ENCODE assay signal across 28 mouse cellular contexts in the genomic region with DNA sequence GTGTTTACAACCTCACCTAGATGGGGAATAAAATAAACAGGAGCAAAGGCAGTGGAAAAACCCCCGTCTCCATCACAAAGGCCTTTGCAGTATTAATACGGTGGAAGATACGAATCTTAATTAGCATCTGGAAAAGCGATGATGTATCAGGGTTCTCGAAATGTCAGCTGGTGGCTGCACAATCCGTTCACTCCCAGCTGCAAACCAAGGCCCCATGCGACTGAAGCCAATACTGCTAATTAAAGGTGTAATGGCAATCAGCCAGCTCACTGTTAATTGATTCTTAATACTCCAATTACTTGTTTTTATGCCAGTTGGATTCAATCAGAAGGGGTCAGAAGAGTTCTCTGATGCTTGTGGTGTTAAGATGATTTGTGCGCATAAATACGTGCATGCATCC. TPM values are rescaled to one million over a fixed set of nuclear protein-coding genes. Genes with fewer than 3 reads are reported as not detected.
A peak's percentile ranks its signal among the peaks of the same experiment; 100 is the strongest.
DNase-seq lines count a peak whose midpoint lies in the region; ATAC-seq and TF ChIP-seq lines count a peak whose summit lies in the region.
"Had no signal": no experiment of that assay in that cellular context is flagged by ENCODE, and none has a peak within 500 bp of the region (broad histone marks: within the 10 kb centered on the region; RNA-seq: fewer than 3 reads in every experiment).

No protein-coding gene starts in this region.

- ATAC-seq in hindbrain, embryonic 13.5 days (ENCODE audit: low FRiP score), result no peak
- ATAC-seq in forebrain, postnatal 0 days, result no peak
- ATAC-seq: Patski had no signal

- no peak overlapping the region for H3K4me3 ChIP-seq in hindbrain, embryonic 13.5 days
- H3K4me3 ChIP-seq in hindbrain, embryonic 10.5 days, result no peak overlapping the region
- peak overlapping the region; percentile 52 for H3K4me3 ChIP-seq in testis, adult 2 months (ENCODE audit: control insufficient read depth, low read depth, low read length)
- H3K4me3 ChIP-seq in forebrain, postnatal 0 days (ENCODE audit: low read depth, low read length), result no peak overlapping the region
- no peak overlapping the region for H3K4me3 ChIP-seq in olfactory bulb, adult 2 months (ENCODE audit: insufficient read depth, low read depth, low read length)
- H3K4me3 ChIP-seq: heart, adult 2 months; heart, embryonic 13.5 days; left cerebral cortex, adult 2 months; megakaryocyte, embryonic 14.5 days; neural tube, embryonic 12.5 days had no signal

- H3K4me1 ChIP-seq in hindbrain, embryonic 13.5 days (replicated peaks), result peaks cover 19% of the 10 kb centered on the region
- no peaks in the 10 kb centered on the region for H3K4me1 ChIP-seq in hindbrain, embryonic 10.5 days (replicated peaks)
- H3K4me1 ChIP-seq in testis, adult 2 months (ENCODE audit: control insufficient read depth, insufficient read depth, low read length), result no peaks in the 10 kb centered on the region
- no peaks in the 10 kb centered on the region for H3K4me1 ChIP-seq in forebrain, postnatal 0 days (ENCODE audit: insufficient read depth)
- peaks cover 12% of the 10 kb centered on the region for H3K4me1 ChIP-seq in olfactory bulb, adult 2 months (ENCODE audit: control insufficient read depth, insufficient read depth, low read length)
- H3K4me1 ChIP-seq: heart, embryonic 13.5 days; megakaryocyte, embryonic 14.5 days; neural tube, embryonic 12.5 days had no signal

- H3K9me3 ChIP-seq in hindbrain, embryonic 13.5 days, result no peaks in the 10 kb centered on the region
- no peaks in the 10 kb centered on the region for H3K9me3 ChIP-seq in hindbrain, embryonic 10.5 days
- H3K9me3 ChIP-seq in forebrain, postnatal 0 days (ENCODE audit: low read length), result no peaks in the 10 kb centered on the region
- H3K9me3 ChIP-seq: G1E; heart, embryonic 13.5 days; megakaryocyte, embryonic 14.5 days; neural tube, embryonic 12.5 days had no signal

- H3K36me3 ChIP-seq in hindbrain, embryonic 13.5 days, result no peaks in the 10 kb centered on the region
- H3K36me3 ChIP-seq in hindbrain, embryonic 10.5 days, result no peaks in the 10 kb centered on the region
- no peaks in the 10 kb centered on the region for H3K36me3 ChIP-seq in testis, adult 2 months (ENCODE audit: control insufficient read depth, insufficient read depth, low read length)
- no peaks in the 10 kb centered on the region for H3K36me3 ChIP-seq in forebrain, postnatal 0 days (ENCODE audit: insufficient read depth)
- H3K36me3 ChIP-seq: G1E; heart, embryonic 13.5 days; neural tube, embryonic 12.5 days had no signal

- H3K4me2 ChIP-seq in hindbrain, embryonic 13.5 days, result no peak overlapping the region
- H3K4me2 ChIP-seq in forebrain, postnatal 0 days (ENCODE audit: low read depth), result no peak overlapping the region
- H3K4me2 ChIP-seq: heart, embryonic 13.5 days; lung, embryonic 14.5 days; neural tube, embryonic 12.5 days had no signal

- DNase-seq in hindbrain, embryonic 10.5 days (ENCODE audit: low spot score), result no peak
- no peak for DNase-seq in testis, postnatal 14 days (ENCODE audit: low spot score)
- DNase-seq in forebrain, postnatal 0 days, result no peak
- DNase-seq in lung, postnatal 14 days, result no peak
- DNase-seq: B cell, adult 2 months; cerebellum, adult 11-12 months; cerebellum, postnatal 14 days; gastrocnemius, postnatal 25 days; heart, adult 2 months; kidney, adult 2 months; lung, embryonic 14.5 days; lung, postnatal 36 days; spleen, adult 18-20 months; thymus, postnatal 25 days had no signal

- no peak for TF ChIP-seq CTCF in testis, adult 2 months (IDR thresholded peaks at IDR 0.05; ENCODE audit: control insufficient read depth, insufficient read depth, insufficient replicate concordance, low read depth, low read length)
- no peak for TF ChIP-seq CTCF in forebrain, postnatal 0 days (IDR thresholded peaks at IDR 0.05; ENCODE audit: low read depth)
- no peak for TF ChIP-seq CTCF in olfactory bulb, adult 2 months (IDR thresholded peaks at IDR 0.05; ENCODE audit: insufficient read depth, low read depth, low read length)

- no peak overlapping the region for H3K9ac ChIP-seq in hindbrain, embryonic 13.5 days
- 0 out of 2 replicates have a peak overlapping the region, but pooled peaks have one; percentile 3 for H3K9ac ChIP-seq in forebrain, postnatal 0 days
- H3K9ac ChIP-seq: heart, embryonic 13.5 days; liver, embryonic 14.5 days; lung, embryonic 14.5 days; neural tube, embryonic 12.5 days had no signal

- H3K27ac ChIP-seq in hindbrain, embryonic 13.5 days, result peak overlapping the region; percentile 61
- H3K27ac ChIP-seq in hindbrain, embryonic 10.5 days, result no peak overlapping the region
- H3K27ac ChIP-seq in testis, adult 2 months (ENCODE audit: control insufficient read depth, insufficient read depth, low read depth, low read length), result no peak overlapping the region
- H3K27ac ChIP-seq in forebrain, postnatal 0 days (ENCODE audit: low read depth, low read length), result no peak overlapping the region
- peak overlapping the region; percentile 97 for H3K27ac ChIP-seq in olfactory bulb, adult 2 months (ENCODE audit: insufficient read depth, low read depth, low read length)
- H3K27ac ChIP-seq: heart, adult 2 months; heart, embryonic 13.5 days; kidney, postnatal 0 days; left cerebral cortex, adult 2 months; liver, embryonic 14.5 days; neural tube, embryonic 12.5 days had no signal

- no peak for TF ChIP-seq POLR2A in testis, adult 2 months (IDR thresholded peaks at IDR 0.05; ENCODE audit: control insufficient read depth, low read depth, low read length)
- no peak for TF ChIP-seq POLR2A in olfactory bulb, adult 2 months (IDR thresholded peaks at IDR 0.05; ENCODE audit: insufficient read depth, low read depth, low read length)

- H3K27me3 ChIP-seq in hindbrain, embryonic 13.5 days, result no peaks in the 10 kb centered on the region
- H3K27me3 ChIP-seq in hindbrain, embryonic 10.5 days (ENCODE audit: insufficient read depth, poor library complexity, severe bottlenecking), result no peaks in the 10 kb centered on the region
- H3K27me3 ChIP-seq in testis, adult 2 months (ENCODE audit: control insufficient read depth, insufficient read depth, low read length), result no peaks in the 10 kb centered on the region
- no peaks in the 10 kb centered on the region for H3K27me3 ChIP-seq in forebrain, postnatal 0 days (ENCODE audit: insufficient read depth, low read length)
- H3K27me3 ChIP-seq: CH12.LX; heart, embryonic 13.5 days; neural tube, embryonic 12.5 days; Patski had no signal

- 50% methylated on average over 9 of the region's 9 CpGs for whole genome bisulfite sequencing in hindbrain, embryonic 13.5 days
- 89% methylated on average over 9 of the region's 9 CpGs for WGBS in hindbrain, embryonic 10.5 days
- 26% methylated on average over 9 of the region's 9 CpGs for WGBS in forebrain, postnatal 0 days
- WGBS in olfactory bulb, adult 2 months, result 50% methylated on average over 9 of the region's 9 CpGs

RNA-seq across cellular contexts. Expression of a gene that starts 14.9 kb away (rescaled TPM):
- 0.12 and 0.39 TPM in 2 replicates for polyA plus RNA-seq in hindbrain, embryonic 13.5 days (2015; fragmentation: Nextera tagmentation; extraction: Ambion mirVana)
- not detected in 2 replicates for polyA plus RNA-seq in hindbrain, embryonic 10.5 days (2016; fragmentation: Nextera tagmentation; extraction: Ambion mirVana)
- polyA plus RNA-seq in testis, adult 2 months (2012; rRNA removed), result 0.14 and 1.0 TPM in 2 replicates
- total RNA-seq in forebrain, postnatal 0 days (2014; rRNA removed), result 2.0 and 3.0 TPM in 2 replicates
- polyA plus RNA-seq in forebrain, postnatal 0 days (2015; fragmentation: Nextera tagmentation; extraction: Ambion mirVana), result 0.31 and 0.36 TPM in 2 replicates
- not detected in 2 replicates for polyA plus RNA-seq in olfactory bulb, adult 2 months (2012; ENCODE audit: insufficient read depth, insufficient read length, low replicate concordance, missing spikeins)
- total RNA-seq: adrenal gland, adult 18-20 months; gastrocnemius, postnatal 25 days; heart, postnatal 25 days had no signal
- polyA plus RNA-seq: G1E; heart, adult 2 months; liver, embryonic 14.5 days had no signal

Comparison
In these comparisons a context has a peak if more than half of its experiments do, and no peak if none do; other contexts are left out.
1. H3K27ac ChIP-seq: peak in hindbrain, embryonic 13.5 days (single experiment) and olfactory bulb, adult 2 months (single experiment); none in hindbrain, embryonic 10.5 days (single experiment), testis, adult 2 months (single experiment) and forebrain, postnatal 0 days (single experiment).